Mouse (Mus musculus): ENCODE measurements around the gene Pjvk. TPM values are rescaled to one million over a fixed set of nuclear protein-coding genes. Genes with fewer than 3 reads are reported as not detected.

The Pjvk gene
- polyA plus RNA-seq (2012; rRNA removed): not detected in 2 replicates

GRCm38 (mm10) chr2:76647883-76648570, at the start of gene Pjvk, which contains the start of gene Prkra:
TSS of gene Pjvk (plus strand) at chr2:76648476.
TSS of gene Prkra (minus strand) at chr2:76648015.

DNA sequence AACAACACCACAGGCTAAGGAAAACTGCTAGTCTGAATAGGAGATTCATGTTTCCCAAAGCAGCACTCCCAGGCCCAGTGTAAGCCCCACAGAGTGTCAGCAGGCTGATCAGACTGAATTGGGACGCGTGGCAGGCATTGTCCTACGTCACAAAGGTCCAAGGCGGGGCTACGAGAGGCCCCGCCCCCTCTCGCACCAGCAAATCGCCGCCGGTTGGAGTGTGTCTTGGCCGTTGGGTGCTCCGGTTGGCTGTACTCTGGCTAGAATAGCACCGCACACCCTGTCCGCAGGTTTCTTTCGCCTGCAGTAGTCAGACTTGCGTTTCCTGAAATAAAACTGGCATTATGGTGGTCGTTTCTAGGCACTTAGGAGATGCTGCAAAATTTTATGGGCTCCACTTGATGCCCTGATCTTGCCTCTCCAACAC, 24.7 kb downstream of the Pjvk start, which contains the start of gene Fkbp7:
Fkbp7 (minus strand) TSS at position 151 of the 427 bp plus-strand sequence.

DNA sequence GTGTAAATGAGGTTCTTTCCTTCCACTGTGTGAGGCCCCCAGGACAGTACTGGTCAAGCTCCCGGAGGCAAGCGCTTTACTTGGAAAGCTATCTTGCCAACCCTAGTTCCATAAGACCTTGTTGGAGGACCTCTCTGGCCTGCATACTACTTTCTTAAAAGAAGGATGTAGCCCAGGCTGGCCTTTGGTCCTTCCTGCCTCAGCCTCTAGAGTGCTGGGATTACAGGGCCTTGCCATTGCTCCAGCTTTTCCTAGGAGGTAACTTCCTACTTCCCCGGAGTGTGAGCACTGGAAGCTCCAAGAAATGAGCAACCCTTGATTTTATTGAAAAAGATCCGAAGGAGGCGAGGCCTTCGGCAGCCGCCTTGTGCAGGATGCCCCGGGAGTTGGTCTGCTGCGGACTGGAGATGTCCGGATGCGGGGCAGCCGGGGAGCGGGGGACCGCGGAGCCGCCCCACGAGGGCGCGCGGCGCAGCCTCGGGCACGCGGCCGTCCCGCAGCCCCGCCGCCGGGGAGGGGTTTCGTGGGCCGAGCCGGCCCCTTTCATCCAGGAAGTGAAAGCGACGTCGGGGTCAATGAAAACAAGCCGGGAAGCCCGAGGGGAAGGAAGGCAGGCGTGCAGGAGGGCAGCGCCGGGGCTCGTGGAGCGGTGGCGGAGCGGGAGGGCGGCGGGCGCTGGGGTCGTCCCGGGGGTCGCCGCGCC, 26.6 kb downstream of the Pjvk start, which contains the start of gene Plekha3:
Plekha3 (plus strand) TSS at position 557 of the 703 bp plus-strand sequence.

Other genes with a start within 250 kb of the Pjvk start
- 1.1 and 4.2 TPM in 2 replicates for gene Osbpl6, start 242.0 kb upstream of the Pjvk start, polyA plus RNA-seq (2012; rRNA removed)
- gene Prkra, start 461 bp upstream of the Pjvk start, polyA plus RNA-seq (2012; rRNA removed): 5.6 and 5.8 TPM in 2 replicates
- 0.08 and 0.11 TPM in 2 replicates for gene Fkbp7, start 24.6 kb downstream of the Pjvk start, polyA plus RNA-seq (2012; rRNA removed)
- gene Plekha3, start 26.8 kb downstream of the Pjvk start, polyA plus RNA-seq (2012; rRNA removed): 2.9 and 3.1 TPM in 2 replicates